Mouse (Mus musculus) kidney, postnatal 25 days (tissue): ENCODE results near the gene Prdx6.
"Not testable (repeated sequence)": the region's sequence is repeated elsewhere in the genome, so short reads cannot be mapped to it uniquely, and the experiment has no call there.

Source experiments
- DNase-seq, 2 experiments: peaks; one replicate each; pipeline ENCODE4 v3.0.0; 2021; ENCODE audit warnings: mixed read lengths in 2 of 2

Prdx6 gene

DNA sequence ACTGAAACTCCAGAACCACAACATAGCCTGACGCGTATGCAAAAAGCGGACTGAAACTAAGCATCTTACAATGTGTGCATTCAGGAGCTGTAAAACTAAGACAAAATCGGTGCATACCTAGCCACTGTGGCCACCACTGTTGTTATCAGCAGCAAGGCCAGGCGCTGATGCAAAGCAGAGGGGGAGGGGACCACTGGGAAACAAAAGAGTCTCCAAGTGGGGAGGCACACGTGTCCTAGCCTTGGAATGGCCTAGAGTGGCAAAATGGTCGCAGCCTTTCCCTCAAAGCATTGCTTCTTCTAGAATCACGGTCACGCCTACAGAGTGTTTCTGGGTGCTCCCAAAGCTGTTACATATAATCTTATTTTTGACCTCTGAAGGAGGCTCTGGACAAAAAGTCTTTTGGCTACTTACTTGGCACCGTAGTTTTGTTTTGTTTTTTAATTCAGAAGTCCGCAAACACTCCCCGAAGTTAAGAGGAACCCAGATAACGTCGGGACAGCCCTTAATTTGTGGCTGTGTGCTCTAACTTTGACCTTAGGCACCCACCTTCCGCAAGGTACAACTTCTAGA, 902 bp downstream of the Prdx6 start:
- peak; percentile 36 to 63 for DNase-seq

DNA sequence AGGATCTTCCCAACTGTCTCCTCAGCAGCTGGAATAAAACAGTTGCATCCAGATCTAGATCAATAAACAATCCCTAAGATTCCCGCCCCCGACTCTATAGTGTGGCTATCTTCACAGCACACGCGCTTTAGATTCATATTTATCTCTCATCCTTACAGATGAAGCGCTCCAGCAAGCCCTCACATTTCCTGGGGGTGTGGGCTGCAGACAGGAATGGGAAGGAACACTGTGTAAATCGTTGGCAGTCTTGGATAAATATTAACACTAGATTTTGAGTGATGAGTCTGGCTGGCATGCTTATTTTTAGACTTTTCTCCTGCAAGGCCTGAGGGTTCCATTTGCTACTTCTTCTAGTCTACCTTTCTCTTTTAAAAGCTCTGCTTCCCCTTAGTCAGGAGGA, 1.6 kb downstream of the Prdx6 start:
- DNase-seq = peak; percentile 21 to 54

DNA sequence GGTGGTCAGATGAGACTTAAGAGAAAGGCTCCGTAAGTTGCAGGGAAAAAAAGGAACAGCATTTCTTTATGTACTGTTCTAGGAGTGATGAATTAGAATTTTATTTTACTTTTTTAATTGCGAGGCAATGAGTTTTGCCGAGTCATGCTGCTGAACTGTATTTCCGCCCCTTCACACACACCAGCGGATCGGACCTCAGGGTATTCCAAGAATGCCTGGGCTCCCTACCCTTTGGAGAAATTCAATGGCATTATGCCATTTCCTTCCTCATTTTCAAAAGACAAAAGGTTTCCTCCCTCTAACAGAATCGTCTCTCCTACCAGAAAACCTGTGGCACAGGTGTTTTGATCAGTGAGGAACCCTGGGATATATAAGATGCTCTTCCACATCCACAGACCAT, 2.3 kb downstream of the Prdx6 start:
- DNase-seq = no peak

DNA sequence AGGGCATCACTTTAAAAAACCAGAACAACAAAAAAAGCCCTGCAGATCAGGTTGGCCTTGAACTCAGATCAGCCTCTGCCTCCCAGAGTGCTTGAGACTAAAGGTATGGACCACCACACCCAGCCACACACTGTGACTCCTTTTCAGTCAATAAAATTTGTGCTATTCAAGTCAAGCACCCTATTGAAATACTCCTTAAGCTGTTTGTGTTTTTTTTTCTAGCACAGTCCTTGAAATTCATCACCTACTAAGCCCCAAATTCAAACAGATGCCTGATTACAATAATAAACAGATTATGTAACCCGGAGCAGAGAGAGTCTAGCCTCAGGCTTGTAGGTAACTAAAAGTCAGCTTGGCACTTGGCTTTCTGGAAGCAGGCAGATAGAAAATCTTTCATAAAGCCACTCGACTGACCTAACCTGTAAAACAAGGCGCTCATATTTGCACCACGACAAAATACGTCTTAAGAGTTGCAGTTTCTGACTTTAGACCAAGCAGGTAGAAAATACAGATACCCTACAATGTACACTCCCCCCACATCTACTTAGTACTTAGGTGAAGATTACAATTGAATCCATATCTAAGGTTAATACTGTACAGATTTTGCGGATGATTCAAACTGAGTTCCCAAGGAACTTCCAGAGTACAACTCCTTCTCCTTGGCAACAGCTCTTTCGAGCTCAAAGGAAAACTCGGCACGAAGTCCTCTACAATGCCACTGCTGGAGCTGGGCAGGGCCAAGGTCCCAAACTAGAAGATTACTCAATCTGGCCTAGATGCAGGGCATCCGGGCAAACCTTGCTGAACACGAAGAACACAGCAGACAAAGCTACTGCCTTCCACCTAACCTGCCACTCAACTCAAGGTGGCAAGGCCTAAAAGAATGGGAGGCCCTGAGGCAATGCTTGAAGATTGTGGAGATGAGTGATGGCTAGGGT, 3.1 kb downstream of the Prdx6 start:
- peak; percentile 65 to 88 for DNase-seq

DNA sequence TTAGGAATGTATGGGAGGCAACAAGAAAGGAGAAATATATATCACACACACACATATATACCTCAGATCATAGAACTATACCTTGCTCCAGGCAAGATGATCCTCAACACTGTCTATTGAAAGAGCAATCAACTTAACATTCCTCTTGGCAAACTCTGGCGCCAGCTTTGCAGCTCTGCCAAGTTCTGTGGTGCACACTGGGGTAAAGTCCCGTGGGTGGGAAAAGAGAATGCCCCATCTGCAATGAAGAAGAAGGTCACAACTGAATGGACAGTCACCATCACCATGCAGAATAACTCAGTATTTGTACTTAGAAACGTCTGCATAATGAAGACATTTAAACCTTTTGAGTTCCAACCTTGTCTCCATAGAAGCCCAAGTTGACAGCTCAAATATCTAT, 3.8 kb downstream of the Prdx6 start:
- DNase-seq = peak; percentile 59 to 70

DNA sequence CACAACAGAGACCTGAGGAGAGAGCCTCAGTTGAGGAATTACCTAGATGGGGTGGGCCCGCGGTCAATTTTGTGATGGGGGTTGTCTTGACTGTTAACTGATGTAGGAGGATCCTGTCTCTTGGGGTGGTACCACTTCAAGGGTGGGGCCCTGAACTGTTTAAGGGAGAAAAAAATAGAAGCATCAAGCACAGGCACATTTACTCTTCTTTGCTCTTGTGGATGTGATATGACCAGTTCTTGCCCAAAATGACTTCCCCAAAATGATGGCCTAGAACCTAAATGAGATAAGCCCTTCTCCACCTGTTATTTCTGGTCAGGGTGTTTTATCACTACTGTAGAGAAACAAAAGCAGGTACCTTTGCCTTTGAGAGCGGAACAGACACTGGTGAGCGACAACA, 13.3 kb downstream of the Prdx6 start:
- no peak for DNase-seq

DNA sequence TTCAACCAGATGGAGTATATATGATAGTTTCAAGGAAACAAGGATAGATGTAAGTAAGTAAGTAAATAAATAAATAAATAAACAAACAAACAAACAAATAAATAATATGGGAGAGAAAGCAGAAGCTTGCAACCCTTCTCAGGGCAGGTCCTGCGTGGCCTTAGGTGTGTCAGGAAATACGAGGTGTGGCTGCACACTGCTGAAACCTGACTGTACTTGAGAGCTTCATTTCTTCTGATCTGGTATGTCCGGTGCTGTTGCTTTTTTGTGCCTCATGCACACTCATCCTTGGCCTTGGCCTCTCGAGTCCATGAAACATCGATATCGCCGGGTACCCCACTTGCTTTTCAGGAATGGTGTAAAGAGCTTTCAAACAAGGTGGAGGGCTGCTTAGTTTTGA, 13.7 kb downstream of the Prdx6 start:
- DNase-seq = no peak

- no peak for DNase-seq
These were observed 17.7 kb downstream of the Prdx6 start for GRCm38 (mm10) chr1:161233226-161233839.

- no peak for DNase-seq
These were observed 18.8 kb downstream of the Prdx6 start for GRCm38 (mm10) chr1:161232181-161232580.

- peak in 1 of 2 experiments; percentile 23 for DNase-seq
These were observed 26.2 kb downstream of the Prdx6 start for GRCm38 (mm10) chr1:161224837-161225236.

- DNase-seq = no peak
These were observed 31.2 kb downstream of the Prdx6 start for GRCm38 (mm10) chr1:161219816-161220215.

DNA sequence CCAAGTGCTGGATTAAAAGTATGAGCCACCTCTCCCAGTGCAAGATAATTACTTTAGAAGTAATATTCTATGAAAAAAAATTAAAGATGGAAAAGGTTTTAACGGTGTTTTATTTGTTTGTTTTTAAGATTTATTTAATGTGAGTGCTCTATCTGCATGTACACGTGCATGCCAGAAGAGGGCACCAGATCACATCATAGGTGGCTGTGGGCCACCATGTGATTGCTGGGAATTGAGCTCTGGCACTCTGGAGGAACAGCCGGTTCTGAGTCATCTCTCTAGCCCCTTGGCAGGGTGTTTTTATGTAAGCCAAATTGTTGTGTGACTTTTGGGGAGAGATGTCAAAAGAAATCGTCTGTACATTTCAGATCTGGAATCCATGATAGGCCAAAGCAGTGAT, 36.6 kb downstream of the Prdx6 start:
- peak; percentile 24 to 42 for DNase-seq

GRCm38 (mm10) chr1:161199856-161200255, 51.2 kb downstream of the Prdx6 start:
- no peak for DNase-seq

DNA sequence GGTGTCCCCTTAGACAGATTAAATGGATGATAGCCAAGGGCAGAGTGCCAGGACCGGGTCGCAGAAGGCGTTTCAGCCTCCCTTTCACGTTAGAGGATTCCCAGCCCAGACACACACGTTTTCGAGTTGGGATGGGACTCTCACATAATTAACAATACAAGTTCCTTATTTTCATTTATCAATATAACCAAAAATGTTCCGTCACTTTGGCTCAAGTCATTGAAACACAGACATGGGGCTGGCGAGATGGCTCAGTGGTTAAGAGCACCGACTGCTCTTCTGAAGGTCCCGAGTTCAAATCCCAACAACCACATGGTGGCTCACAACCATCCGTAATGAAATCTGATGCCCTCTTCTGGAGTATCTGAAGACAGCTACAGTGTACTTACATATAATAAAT, 54.7 kb downstream of the Prdx6 start:
- not testable (repeated sequence) for DNase-seq

GRCm38 (mm10) chr1:161195541-161196351, 55.3 kb downstream of the Prdx6 start:
- peak; percentile 86 to 88 for DNase-seq

DNA sequence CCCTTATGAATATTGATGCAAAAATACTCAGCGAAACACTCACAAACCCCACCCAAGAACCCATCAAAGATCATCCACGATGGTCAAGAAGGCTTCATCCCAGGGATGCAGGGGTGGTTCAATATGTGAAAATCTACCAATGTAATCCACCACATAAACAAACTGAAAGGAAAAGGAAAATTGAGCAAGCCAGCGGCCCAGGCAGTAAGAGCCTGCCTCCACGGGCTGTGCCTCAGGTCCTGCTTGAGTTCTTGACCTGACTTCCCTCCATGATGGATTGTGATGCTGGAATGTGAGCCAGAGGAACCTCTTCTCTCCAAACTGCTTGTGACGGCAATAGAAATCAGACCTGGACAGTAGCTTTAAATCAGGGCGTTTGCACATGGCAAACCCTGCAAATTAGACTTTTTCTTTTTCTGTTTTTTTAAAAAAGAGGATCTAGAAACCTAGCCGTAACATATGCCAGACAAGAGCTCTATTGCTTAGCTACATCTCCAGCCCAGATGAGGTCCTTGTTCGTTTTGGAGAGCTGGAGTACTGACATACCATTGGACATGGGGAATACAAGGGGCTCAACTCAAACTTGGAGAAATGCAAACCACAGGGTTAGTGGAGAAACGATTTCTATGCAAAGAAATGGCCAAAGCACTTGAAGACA, 60.6 kb downstream of the Prdx6 start:
- no peak for DNase-seq
